Mouse (Mus musculus) cortical plate, adult 2 months (tissue): ENCODE results near the gene Catsperz. TPM values are rescaled to one million over a fixed set of nuclear protein-coding genes. Genes with fewer than 3 reads are reported as not detected.
"Not testable (repeated sequence)": the region's sequence is repeated elsewhere in the genome, so short reads cannot be mapped to it uniquely, and the experiment has no call there.

Source experiments
- H3K27ac ChIP-seq: fragments of 200-500 bp; 2 replicates; pipeline ENCODE4 v1.5.1; 2012; ENCODE audit warnings: low read length, control low read depth, inconsistent platforms; ENCODE audit not compliant: insufficient read depth
- H3K4me1 ChIP-seq: fragments of 200-500 bp; 2 replicates; pipeline ENCODE4 v1.6.1; 2011; ENCODE audit warnings: low read length; ENCODE audit not compliant: control insufficient read depth, insufficient read depth
- H3K4me3 ChIP-seq: fragments of 200-500 bp; 2 replicates; pipeline ENCODE4 v1.5.1; 2011; ENCODE audit warnings: mild to moderate bottlenecking, low read length, control low read depth; ENCODE audit not compliant: insufficient read depth
- CTCF ChIP-seq: fragments of 200-500 bp; IDR thresholded peaks from 2 replicates; pipeline ENCODE4 v1.5.1; 2011; ENCODE audit warnings: mild to moderate bottlenecking, control low read depth, low read length; ENCODE audit not compliant: insufficient read depth; ENCODE audit errors: extremely low read depth
- POLR2A ChIP-seq: fragments of 200-500 bp; IDR thresholded peaks from 2 replicates; pipeline ENCODE4 v1.6.1; 2011; ENCODE audit warnings: mild to moderate bottlenecking, low read length, control low read depth; ENCODE audit not compliant: insufficient read depth; ENCODE audit errors: extremely low read depth
- polyA plus RNA-seq: library from polyadenylated mRNA; depleted of rRNA; stranded (reverse); fragments of >200 nt; gene quantifications from 2 replicates; pipeline ENCODE4 v1.2.3, GENCODE M21; 2012

Catsperz gene
- polyA plus RNA-seq, 1 experiment: 33.9 TPM

DNA sequence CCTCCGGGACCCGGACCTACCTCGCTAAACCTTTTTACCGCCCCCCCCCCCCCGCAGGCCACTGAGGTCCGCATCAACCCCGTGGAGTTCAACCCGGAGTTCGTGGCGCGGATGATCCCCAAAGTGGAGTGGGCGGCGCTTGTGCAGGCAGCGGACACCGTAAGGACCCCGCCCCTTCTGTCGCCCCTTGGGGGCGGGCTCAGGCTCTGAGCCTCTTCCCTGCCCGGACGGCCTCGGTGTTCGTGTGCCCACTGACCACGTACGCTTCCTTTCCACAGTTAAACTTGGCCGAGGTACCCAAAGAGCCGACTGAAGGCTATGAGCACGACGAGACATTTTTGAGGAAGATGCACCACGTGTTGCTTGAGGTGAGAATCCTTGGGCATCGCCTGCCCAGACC, 14.9 kb downstream of the Catsperz start:
- not testable (repeated sequence) for H3K4me1 ChIP-seq
- Histone ChIP-seq H3K4me3 (peak overlapping the region; percentile 56), H3K27ac (peak overlapping the region; percentile 51; the same call in 1 of the 2 replicates)
- 0 out of 2 replicates have a peak, but pooled peaks have one; percentile 19 for TF ChIP-seq POLR2A

DNA sequence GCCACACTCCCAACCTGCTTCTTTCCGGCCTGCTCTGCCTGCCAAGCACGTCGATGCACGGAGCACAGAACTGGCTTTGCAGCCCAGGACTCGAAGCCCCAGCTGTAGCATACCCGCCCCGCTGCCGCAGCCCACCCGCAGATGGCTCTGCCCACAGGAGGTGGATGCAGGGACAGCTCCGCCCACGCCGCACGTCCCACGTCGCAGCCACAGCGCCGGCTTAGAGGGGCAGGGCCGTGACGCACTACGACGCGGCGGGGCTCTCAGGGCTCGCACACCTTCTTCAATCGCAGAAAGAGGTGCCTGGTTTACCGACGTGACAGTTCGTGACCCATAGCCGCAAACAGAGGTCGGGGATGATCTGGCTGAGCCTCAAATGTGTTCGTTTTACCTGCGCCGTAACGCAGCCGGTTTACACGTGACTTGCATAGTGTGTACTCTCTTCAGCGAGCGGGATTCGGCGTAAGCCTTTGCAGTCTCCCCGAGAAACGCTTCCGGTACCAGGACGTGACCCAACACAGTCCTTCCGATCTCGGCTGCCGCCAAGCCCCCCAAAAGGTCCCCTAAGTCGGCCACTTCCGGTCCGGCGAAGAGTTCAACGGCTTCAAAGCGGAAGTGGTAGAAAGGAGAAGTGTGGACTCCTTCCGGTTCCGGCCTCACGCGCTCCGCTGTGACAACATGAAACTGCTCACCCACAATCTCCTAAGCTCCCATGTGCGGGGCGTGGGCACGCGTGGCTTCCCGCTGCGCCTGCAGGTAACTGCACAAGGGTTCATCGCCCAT, 15.5 kb downstream of the Catsperz start, which contains the start of the genes Trmt112 and Prdx5:
Gene Trmt112 (plus strand): TSS at position 192 of the 783 bp plus-strand sequence.
Gene Prdx5 (minus strand): TSS at position 600 of the 783 bp plus-strand sequence.
- H3K4me3 ChIP-seq: peak within 1 kb of the TSS; percentile 56
- peak within 1 kb of the TSS; percentile 83 for H3K27ac ChIP-seq
- H3K4me1 ChIP-seq: no peaks in the 10 kb centered on the region; the same call in 1 of the 2 replicates
- TF ChIP-seq CTCF (no peak), POLR2A (peak; percentile 71; the same call in 1 of the 2 replicates)

DNA sequence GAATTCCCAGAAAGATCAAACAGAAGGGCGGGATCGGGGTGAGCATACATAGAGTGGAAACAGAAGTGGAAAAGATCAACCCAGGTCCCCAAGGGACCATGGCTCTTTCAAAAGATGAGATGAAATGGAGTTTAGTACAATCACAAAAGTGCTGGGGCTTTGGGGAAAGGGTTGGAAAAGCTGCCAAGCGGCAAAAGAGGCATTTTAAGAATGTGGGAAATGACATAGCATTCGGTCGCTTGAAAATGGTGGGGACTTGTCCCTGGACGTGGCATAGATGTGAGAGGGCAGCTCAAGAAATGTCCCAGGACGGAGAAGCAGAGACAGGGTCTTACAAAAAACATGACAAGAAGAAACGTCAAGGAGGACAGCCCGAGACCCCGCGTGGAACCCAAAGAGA, 16.2 kb downstream of the Catsperz start:
- H3K4me3 ChIP-seq: peak overlapping the region; percentile 56
- TF ChIP-seq CTCF (no peak), POLR2A (no peak)
- no peaks in the 10 kb centered on the region; the same call in 1 of the 2 replicates for H3K4me1 ChIP-seq
- H3K27ac ChIP-seq: peak overlapping the region; percentile 55

DNA sequence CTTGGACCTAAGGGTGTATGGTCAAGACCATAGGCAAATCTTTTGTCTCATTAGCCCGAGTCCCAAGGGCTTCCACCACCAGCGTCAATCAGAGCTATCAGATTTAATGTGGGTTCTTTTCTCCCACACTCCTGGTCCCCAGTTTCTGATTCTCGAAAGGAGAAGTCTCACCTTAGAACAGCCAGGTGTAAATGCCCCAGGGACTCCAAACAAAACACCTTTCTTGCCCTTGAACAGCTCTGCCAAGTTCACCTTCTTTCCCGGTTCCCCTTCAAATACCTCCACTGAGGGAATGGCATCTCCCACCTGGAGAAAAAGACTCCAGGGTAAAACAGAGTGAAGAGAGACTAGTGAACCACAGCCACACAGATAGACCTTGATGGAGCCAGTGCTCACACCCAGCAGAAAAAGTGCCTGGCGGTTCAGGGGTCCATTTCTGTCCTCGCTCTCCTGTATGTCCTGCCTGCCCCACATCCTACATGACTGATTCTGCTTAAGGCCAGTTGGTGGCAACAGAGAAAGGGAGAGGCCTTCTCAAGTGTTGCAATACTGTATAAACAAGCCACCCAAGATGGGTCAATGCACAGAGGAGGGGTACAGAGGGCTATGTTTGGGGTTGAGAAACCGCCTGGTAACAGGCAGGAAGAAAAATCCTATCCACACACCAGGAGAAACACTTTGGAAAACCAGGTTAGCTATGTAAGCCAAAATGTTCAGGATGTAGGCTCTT, 17.2 kb downstream of the Catsperz start:
- peak overlapping the region; percentile 56 for H3K4me3 ChIP-seq
- no peaks in the 10 kb centered on the region; the same call in 1 of the 2 replicates for H3K4me1 ChIP-seq
- H3K27ac ChIP-seq: no peak overlapping the region
- no peak for TF ChIP-seq CTCF
- TF ChIP-seq POLR2A: no peak

DNA sequence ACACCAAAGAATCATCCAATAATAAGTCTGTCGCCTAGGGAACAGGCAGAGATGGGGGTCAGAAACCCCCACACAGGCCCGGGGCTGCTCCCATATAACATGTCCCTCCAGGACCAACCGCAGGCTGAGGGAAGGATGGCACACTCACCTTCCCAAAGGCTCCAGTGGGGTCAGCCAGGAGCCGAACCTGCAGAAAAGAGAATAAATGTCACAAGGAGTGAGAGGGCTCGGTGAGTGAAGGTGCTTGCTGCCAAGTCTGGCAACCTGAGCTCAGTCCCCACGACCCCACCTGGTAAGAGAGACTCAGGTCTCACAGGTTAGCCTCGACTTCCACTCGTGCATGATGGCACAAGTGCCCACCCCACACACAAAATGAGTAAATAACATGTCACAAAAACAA, 18.1 kb downstream of the Catsperz start:
- no peak for TF ChIP-seq POLR2A
- no peak for TF ChIP-seq CTCF
- H3K27ac ChIP-seq: no peak overlapping the region
- H3K4me1 ChIP-seq: no peaks in the 10 kb centered on the region; the same call in 1 of the 2 replicates
- H3K4me3 ChIP-seq: no peak overlapping the region

DNA sequence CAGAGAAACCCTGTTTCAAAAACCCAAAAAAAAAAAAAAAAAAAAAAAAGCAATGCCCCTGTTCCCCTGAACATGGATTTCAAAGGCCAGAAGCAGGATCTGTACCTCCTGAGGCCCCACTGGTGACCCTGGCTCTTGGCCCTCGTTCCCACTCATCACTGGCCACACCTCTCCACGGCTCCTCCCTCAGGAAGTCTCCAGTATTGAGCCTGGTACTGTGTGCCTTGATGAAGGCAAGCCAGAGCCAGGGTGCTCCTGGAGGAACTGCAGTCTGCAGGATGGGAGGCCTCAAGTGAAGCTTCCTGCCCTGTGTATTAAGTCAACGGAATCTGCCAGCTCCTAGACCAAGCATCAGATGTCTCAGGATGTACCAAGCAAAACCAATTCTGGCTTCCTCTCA, 19.0 kb downstream of the Catsperz start:
- H3K4me3 ChIP-seq: no peak overlapping the region
- H3K4me1 ChIP-seq: no peaks in the 10 kb centered on the region; the same call in 1 of the 2 replicates
- TF ChIP-seq CTCF: no peak
- no peak for TF ChIP-seq POLR2A
- no peak overlapping the region for H3K27ac ChIP-seq

DNA sequence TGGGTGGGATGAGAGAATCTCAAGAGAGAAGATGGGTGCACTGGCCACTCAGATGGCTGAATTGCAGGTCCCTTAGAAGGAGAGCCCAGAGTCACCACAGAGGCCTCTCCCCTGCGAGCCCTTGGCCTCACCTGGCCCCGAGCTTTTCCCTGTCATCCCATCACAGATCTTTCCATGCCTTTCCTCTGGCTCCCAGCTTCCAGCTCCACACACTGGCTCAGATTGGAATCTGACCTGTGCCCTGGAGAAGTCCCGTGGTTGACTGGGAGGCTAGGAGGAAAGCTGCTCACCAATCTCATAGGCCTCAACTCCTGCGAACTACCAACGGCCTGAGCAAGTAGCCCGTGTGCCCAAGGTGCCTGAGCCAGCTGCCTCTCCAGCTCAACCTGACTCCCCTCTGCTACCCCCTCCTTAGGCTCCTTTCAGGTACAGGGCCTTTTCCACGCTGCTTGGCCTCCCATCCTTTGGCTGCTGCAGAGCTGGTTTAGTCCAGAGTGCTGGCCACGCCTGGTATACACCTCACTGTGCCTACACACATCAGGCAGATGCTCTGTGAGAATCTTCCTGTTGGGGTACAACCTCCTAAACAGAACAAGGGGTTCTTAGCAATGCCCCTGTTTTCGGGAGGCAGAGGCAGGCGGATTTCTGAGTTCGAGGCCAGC, 19.6 kb downstream of the Catsperz start:
- Histone ChIP-seq H3K4me3 (no peak overlapping the region), H3K27ac (no peak overlapping the region), H3K4me1 (no peaks in the 10 kb centered on the region; the same call in 1 of the 2 replicates)
- no peak for TF ChIP-seq CTCF
- TF ChIP-seq POLR2A: no peak

DNA sequence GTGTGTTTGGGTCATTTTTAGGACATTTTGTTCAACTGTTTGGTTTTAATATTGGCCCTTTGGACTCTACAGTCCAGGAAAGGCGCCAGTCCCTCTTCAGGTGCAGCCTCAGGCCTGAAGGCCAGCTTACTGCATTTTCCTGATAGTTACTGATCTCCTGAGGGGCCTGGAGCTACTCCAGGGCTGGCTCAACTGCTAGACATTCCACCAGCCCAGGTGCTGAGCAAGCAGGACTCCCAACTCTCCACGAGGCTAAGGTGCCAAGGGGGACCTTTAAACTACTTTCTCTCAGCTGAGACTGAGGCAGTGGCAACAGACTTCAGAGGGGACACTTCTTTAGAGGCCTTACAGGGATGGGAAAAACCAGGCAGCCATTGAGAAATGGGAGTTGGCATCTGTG, 20.3 kb downstream of the Catsperz start:
- no peak for TF ChIP-seq CTCF
- TF ChIP-seq POLR2A: no peak
- Histone ChIP-seq H3K4me1 (no peaks in the 10 kb centered on the region; the same call in 1 of the 2 replicates), H3K27ac (no peak overlapping the region), H3K4me3 (no peak overlapping the region)

DNA sequence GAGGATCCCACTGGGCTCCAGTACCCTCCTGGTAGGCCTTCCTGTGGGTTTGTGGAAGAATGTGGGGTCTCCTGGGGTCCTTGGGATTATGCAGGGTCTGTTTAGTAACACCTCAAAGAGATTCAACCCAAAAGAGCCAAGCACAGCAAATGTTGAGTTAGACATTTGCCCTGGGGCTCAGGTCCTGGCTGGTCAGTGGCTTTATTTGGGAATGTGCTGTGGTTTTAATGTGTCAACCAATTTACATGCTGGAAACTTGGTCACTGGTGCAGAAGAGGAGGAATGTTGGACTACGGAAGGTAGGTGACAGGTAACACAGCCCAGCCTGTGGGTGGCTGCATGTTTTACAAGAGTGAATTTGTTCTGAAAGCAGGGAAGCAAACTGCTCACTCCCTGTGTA, 22.1 kb downstream of the Catsperz start:
- Histone ChIP-seq H3K4me1 (no peaks in the 10 kb centered on the region; the same call in 1 of the 2 replicates), H3K27ac (no peak overlapping the region), H3K4me3 (no peak overlapping the region)
- no peak for TF ChIP-seq POLR2A
- no peak for TF ChIP-seq CTCF
